Mouse (Mus musculus) cerebellum, adult 8-10 months (tissue): ENCODE measurements around the gene Gm5414.

Source experiments
- DNase-seq: peaks from one replicate; pipeline ENCODE4 v3.0.0; 2022

Gm5414 gene

DNA sequence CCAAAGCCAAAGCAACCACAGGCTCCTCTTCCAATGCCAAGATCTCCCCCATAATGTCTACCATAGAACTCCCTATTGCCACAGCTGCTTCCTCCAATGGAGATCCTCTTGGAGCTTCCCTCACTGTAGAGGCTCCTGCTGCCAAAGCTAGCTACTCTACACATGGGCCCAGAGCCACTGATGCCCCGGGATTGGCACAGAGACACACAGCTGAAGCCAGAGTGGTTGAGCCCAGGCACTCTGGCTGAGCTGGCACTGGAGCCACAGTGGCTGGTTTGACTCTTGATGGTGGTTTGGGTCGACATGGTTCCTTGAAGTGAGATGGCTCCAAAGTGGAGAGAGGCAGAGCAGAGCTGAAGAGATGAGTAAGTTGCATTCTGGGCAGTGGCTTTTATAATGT lies at the start of gene Gm5414:
TSS of gene Gm5414 (minus strand) at position 305 of the 400 bp plus-strand sequence.
- DNase-seq, result no peak

DNA sequence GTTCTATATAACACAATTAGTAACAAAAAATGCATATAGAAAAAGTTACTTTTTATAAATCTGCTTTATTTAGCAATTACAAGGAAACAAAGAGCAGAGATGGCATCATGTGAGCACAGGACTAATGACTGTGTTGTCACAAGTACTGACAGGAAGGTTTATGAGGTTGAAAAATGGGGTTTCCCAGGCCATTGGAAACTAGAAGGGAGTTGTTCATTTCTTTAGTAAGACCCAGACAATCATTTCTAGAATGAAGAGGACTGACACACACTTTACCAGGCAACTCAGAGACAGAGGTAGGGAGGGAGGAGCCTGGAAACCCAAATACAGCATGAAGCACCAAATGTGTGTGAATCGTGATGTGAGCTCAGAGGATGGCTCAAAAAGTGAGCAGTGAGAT lies 48.0 kb upstream of the Gm5414 start:
- no peak for DNase-seq

DNA sequence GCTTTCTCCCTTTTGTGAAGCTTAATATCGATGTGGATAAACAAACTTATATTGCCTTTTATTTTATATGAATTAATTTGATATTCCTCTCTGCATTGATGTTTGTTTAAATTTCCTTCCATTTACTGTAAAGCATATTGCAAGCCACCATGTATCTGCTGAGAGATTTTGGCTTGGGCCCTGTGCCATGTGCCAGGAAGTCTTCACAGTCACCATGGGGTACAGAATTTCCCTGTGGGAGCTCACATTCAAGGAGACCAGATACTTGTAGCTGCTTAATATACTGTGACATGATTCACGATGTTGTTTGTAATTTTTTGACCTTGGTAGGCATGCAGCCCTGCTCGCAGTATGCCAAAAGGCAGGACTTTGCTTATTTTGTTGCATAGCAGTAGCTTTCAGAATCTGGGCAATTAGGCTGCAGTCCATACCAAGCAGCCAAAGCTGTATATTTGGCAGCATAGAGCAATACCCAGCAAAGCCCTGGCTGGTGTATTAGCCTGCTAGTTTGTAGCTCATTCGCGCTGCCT lies 24.8 kb upstream of the Gm5414 start:
- no peak for DNase-seq

DNA sequence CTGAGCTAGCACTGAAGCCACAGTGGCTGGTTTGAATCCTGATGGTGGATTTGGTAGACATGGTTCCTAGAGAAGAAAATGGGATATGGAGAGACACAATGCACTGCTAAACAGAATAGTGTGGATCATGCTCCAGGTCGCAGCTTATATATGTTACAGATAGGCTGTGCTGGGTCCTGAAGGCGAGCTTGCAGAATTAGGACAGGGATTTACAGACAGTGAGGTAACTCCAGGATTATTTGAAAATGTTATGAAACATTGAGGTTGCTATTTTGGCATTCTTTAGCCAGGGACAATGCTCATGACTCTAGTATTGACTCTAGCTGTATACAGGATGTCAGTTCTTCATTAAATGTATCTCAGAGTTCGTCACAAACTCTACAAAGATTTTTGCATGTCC lies 19.3 kb upstream of the Gm5414 start, which contains the start of gene Gm5478:
TSS of gene Gm5478 (minus strand) at position 101 of the 400 bp plus-strand sequence.
- no peak for DNase-seq

DNA sequence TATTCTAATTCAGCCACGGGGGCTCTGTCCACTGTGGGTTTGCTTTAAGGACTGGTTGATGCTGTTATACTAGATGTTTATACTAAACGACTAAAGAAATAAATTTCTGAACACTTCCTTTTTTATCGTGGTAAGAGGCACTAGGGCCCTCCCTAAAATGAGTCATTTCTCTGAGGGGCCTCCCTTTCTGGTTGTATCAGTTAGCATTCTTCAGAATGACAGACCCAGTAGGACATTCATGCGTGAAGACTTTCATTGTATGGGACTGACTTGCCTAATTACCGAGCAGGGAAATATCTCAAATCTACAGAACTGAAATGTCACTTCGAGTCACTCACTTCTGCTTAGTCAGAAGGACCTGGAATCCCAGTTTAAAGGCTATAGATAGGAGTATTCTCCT lies 28.9 kb downstream of the Gm5414 start:
- DNase-seq, result no peak

DNA sequence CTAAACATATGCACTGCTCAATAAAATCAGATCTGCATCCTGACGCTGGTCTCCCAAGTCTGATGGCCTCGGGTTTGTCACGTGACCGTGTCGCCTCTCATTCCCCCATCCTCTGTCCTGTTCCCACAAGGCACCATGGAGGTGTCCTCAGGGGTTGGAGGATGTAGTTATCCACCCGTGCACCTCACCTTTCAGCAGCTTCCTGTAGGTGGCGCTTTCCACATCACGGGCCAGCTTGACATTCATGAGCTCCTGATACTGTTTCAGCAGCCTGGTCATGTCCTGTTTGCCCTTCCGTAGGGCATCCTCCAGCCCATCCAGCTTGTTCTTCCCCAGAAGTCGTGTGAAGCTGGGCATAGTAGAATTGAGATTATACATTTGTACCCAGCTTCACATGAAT lies 39.8 kb downstream of the Gm5414 start:
- no peak for DNase-seq

DNA sequence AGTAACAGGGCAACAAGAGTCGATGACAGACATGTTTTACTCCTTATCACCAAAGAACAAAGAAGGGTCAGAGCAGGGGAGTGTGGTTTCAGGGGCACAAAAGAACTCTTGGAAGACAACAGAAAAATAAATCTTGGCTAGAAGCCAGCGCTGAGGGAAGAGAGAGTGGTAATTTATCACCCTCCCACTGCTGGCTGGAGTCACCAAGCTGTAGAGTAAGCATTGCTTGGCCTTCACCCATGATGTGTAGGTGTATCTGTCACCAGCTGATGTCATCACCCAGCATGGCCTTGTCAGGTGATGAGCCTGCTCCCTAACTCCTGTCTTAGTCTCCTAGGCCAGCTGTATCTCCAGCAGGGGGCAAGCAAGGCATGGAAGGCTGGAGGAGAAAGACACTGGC lies 43.5 kb downstream of the Gm5414 start:
- no peak for DNase-seq

DNA sequence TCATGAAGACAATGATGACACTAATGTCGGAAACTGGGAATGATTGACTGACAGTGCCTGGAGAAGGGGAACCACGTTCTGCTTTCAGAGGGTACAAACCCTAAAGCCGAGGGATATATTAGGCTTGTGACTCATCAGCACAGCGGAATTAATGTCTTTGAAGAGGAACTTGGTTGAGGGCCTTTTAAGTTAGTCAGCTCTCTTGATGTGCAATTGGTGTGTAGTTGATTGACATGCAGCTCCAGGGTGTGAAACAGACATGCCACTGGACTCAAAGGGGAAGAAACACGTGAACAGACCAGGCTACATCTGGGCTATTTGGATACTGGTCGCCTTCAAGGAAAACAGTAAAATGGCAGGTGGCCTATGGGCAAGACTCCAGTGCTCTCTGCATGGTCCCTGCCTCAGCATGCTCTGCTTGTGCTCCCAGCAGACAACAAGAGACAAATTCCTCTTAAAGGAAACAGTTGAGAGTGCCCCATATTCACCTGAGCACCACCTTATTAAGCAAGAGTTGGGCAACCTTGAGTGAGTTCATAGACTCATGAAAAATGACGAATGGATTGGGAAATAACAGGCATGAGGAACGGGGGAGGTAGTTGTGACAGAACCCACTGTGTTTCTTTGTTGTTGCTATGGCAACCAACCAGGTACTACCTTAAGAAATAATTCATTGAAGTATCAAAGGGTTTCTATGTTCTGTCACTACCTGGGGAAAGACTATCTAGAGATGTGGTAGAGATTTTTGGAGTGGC lies 44.6 kb downstream of the Gm5414 start:
- DNase-seq, result no peak

DNA sequence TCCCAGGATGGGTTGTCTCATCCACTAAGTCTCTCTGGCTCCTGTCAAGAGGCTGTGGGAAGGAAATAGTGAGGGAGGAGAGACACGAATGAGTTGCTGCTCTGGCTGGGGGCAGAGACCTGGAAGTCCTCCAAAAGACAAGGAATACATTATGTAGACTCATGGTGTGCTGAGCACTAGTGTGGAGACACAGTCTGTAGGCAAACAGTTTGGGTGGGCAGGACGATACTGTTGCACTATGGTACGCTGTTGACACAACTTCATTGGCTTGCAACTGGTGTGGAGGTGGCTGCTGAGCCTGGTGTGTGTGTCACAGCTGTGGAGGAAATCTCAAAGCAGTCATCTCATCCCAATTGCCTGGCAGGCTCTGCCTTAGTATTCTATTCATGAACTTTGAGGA lies 46.3 kb downstream of the Gm5414 start:
- no peak for DNase-seq

DNA sequence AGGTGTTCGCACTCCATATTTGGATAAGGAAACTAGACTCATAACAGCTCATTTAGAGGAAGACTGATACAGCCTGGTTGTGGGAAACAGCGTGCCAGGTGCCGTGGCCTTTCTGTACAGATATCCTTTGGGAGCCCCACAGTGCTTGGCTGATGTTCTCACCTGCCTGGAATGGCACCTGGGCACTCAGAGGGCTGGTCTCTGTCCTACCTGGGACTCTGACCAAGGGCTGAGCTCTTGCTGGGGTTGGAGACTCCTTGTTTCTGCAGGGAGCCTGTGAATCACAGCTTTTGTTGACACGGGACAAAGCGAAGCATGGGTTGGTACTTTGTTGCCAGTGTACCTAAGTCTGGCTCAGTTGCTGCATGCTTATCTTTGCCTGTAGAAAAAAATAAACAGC lies 52.5 kb downstream of the Gm5414 start:
- no peak for DNase-seq
